ENCODE assay signal across 19 mouse cellular contexts in genomic region chr16:35791962-35792521, GRCm38 (mm10).
"Had no signal": no experiment of that assay in that cellular context is flagged by ENCODE, and none has a peak within 500 bp of the region (broad histone marks: within the 10 kb centered on the region; RNA-seq: fewer than 3 reads in every experiment).

No protein-coding gene starts in this region.

- H3K4me1 ChIP-seq: limb, embryonic 12.5 days; limb, embryonic 15.5 days had no signal

- H3K9me3 ChIP-seq: limb, embryonic 12.5 days; limb, embryonic 15.5 days; neural tube, embryonic 13.5 days had no signal

- H3K27me3 ChIP-seq: limb, embryonic 12.5 days; limb, embryonic 15.5 days; neural tube, embryonic 13.5 days had no signal

- H3K27ac ChIP-seq: kidney, postnatal 0 days; layer of hippocampus, adult 2 months; left cerebral cortex, adult 2 months; limb, embryonic 12.5 days; limb, embryonic 15.5 days; liver, embryonic 14.5 days; neural tube, embryonic 13.5 days had no signal

- ATAC-seq: liver, postnatal 0 days; lung, postnatal 0 days had no signal

- DNase-seq: kidney, adult 2 months; kidney, postnatal 25 days; layer of hippocampus, postnatal 36 days; left cerebral cortex, postnatal 4 days; liver, postnatal 0 days; lung, embryonic 14.5 days; lung, postnatal 36 days; midbrain, embryonic 14.5 days; retina, postnatal 1 day; thymus, adult 18-20 months; thymus, postnatal 14 days had no signal

- H3K4me3 ChIP-seq: layer of hippocampus, adult 2 months; left cerebral cortex, adult 2 months; limb, embryonic 12.5 days; limb, embryonic 15.5 days; neural tube, embryonic 13.5 days had no signal
